Mouse (Mus musculus) CD4-positive, CD25-positive, alpha-beta regulatory T cell, adult 4 months (primary cell): ENCODE data around the gene Shisa2. TPM values are rescaled to one million over a fixed set of nuclear protein-coding genes. Genes with fewer than 3 reads are reported as not detected.

Source experiments
- ATAC-seq: one replicate; pipeline ENCODE4 v1.8.0; 2017
- polyA plus RNA-seq, 2 experiments: library from polyadenylated mRNA; unstranded; fragments of 100-300 nt; shearing (Covaris generic); gene quantifications; one replicate each; pipeline ENCODE4 v1.2.1; 2017

The Shisa2 gene
- polyA plus RNA-seq, 2 experiments from 2014 or later = not detected

GRCm38 (mm10) chr14:59632067-59632466 lies 7.0 kb downstream of the Shisa2 start:
- no peak for ATAC-seq

GRCm38 (mm10) chr14:59633295-59633898 lies 8.3 kb downstream of the Shisa2 start:
- no peak for ATAC-seq

DNA sequence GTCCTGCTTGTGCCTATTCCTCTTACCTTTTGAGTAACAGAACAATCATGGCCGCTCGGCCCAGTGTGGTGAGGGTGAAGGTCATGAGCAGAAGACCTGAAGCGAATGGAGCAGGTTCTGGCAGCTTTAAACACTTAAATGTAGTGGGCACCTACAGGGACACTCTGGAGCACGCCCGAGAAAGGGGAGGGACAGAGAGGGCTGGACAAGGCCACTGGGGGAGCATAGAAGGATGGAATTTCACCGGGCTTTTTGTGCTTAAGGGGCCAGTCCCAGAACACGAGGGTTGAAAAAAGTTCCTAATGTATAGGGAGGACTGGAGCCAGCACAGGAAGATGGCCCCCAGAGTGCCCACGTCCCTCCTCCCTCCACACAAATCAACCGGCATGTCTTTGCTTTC lies 8.9 kb downstream of the Shisa2 start:
- ATAC-seq = no peak

- no peak for ATAC-seq
These were observed 14.0 kb downstream of the Shisa2 start for GRCm38 (mm10) chr14:59638906-59639703.

- no peak for ATAC-seq
These were observed 16.7 kb downstream of the Shisa2 start for GRCm38 (mm10) chr14:59641856-59642255.

DNA sequence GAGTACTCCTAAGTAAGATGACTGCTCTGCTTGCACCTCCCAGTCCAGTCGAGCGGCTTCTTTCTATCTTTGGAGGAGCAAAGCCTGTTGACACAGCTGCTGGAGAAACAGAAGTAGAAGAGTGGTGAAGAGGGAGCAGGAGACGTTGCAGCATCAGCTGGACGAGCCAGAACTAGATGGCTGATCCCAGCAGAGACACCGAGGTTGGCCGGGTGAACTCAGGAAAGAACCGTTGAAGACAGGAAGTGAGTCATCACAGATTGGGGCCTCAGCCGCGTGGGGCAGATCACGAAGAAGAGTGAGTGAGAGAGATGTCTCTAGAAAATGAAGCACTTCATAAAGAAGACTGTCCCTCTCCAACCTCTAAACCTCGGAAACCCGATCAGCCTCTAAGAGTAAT lies 18.5 kb downstream of the Shisa2 start:
- peak; percentile 88 for ATAC-seq

GRCm38 (mm10) chr14:59644166-59644565 lies 19.1 kb downstream of the Shisa2 start:
- ATAC-seq = no peak

GRCm38 (mm10) chr14:59644896-59645295 lies 19.8 kb downstream of the Shisa2 start:
- no peak for ATAC-seq

- ATAC-seq = no peak
These were observed 22.0 kb downstream of the Shisa2 start for GRCm38 (mm10) chr14:59646826-59647697.

DNA sequence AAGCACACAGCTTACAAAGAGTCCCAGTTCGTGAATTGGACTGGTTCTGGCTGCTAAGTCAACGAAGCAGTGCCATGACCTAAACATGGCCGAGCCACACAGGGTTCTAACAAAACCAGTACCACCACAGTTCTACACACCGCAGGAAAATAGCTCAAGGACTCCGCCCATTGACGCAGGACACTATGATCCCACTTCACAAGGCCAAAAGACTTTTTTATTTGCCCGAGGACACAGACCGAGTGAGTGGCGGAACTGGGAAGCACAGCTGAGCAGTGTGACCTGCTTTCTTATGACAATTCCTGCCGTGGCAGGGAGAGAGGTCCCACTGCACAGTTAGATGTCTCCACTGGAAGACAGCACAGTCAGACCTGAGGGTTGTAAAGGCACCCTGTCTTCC lies 23.5 kb downstream of the Shisa2 start:
- no peak for ATAC-seq

DNA sequence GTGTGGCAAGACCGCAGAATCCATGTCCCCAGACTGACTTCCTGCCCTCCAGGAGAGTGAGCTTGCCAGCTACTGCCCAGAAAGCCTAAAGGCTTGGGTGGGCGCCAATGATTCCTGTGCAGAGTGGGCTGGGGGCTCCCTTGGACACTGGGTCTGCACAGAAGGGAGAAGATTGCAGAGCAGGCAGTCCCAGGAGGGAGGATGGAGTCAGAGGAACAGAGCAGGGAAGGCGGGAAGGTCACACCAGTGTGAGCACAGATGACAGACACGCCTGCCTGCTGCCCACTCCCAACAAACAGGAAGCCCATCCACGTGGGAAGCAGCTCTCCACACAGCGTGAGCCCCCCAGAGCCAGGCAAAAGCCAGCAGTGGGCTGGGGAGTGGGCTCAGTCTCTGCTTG lies 24.2 kb downstream of the Shisa2 start:
- ATAC-seq = no peak

- ATAC-seq = no peak
These were observed 31.5 kb downstream of the Shisa2 start for GRCm38 (mm10) chr14:59656591-59656990.

DNA sequence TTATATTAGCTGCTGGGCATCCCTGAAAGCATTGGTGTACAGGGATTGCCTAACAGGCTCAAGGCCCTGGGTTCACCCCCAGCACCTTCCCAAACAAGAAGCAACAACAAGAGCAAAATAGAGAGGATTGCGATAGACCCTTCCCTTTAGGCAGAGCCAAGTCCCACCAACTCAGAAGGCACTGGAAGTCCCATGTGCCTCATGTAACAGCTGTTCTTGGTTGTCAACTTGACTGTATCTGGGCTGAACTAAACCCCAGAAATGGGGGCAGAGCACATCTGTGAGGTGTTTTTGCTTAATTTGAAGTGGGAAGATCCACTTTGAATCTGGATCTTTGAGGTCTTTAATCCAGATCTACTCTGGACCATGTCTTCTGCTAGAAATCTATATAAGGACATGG lies 32.0 kb downstream of the Shisa2 start:
- ATAC-seq = no peak

GRCm38 (mm10) chr14:59672893-59673515 lies 47.9 kb downstream of the Shisa2 start:
- ATAC-seq = no peak

GRCm38 (mm10) chr14:59674556-59674955 lies 49.4 kb downstream of the Shisa2 start:
- no peak for ATAC-seq

GRCm38 (mm10) chr14:59675330-59675729 lies 50.2 kb downstream of the Shisa2 start:
- ATAC-seq = no peak

DNA sequence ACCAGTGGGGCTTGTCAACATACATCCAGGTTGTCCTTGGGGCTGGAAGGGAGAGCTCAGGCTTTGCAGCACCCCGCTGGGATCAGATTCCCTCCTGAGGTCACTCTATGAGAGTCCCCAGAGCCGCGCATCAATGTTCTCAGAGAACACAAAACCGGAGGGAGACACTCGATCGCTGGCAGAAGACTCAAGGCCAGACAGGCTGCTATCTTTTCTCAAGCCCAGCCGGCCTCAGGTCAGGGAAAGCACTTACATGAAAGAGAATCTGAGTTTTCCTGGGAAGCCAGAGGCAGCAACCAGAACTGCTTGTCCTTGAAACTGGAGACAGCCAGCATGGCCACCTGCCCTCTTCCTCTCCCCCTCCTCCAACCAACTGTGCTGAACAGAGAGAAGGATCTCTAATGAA lies 52.5 kb downstream of the Shisa2 start:
- no peak for ATAC-seq

Other genes with a start within 250 kb of the Shisa2 start
- gene Phf11c, start 229.9 kb upstream of the Shisa2 start, polyA plus RNA-seq = 10 to 100 TPM; 25.6 TPM
- gene Setdb2, start 184.4 kb upstream of the Shisa2 start, polyA plus RNA-seq = 10 to 100 TPM; 16.0 to 18.5 TPM
- 10 to 100 TPM; 72.0 to 72.4 TPM for gene Cab39l, start 184.3 kb upstream of the Shisa2 start, polyA plus RNA-seq
- gene Cdadc1, start 27.3 kb upstream of the Shisa2 start, polyA plus RNA-seq = 10 to 100 TPM; 42.8 to 44.7 TPM